Mouse (Mus musculus) embryo, embryonic 10 days (tissue): ENCODE measurements around the gene Plekhm3.

Source experiments
- DNase-seq: peaks from one replicate; pipeline ENCODE4 v3.0.0-alpha.2; 2015; ENCODE audit warnings: low spot score

The Plekhm3 gene

GRCm38 (mm10) chr1:64875712-64876111, 80.9 kb downstream of the Plekhm3 start:
- no peak for DNase-seq

DNA sequence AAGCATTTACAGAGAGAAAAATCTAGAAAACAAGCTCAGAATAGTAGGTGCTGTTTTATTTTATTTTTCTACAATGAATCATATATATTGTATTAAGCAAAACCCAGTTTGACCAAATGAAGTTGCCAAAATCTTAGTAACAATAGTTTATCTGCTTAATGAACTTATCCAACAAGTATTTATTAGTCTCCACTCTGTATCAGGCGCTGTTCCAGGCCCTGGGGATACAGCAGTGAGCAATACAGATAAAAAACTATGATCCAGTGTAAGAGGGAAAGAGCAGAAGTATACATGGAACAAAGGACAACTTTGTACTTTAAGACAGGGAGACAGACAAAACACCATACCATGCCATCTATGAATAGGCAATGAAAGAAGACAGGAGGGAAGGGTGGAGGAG, 81.5 kb downstream of the Plekhm3 start:
- no peak for DNase-seq

DNA sequence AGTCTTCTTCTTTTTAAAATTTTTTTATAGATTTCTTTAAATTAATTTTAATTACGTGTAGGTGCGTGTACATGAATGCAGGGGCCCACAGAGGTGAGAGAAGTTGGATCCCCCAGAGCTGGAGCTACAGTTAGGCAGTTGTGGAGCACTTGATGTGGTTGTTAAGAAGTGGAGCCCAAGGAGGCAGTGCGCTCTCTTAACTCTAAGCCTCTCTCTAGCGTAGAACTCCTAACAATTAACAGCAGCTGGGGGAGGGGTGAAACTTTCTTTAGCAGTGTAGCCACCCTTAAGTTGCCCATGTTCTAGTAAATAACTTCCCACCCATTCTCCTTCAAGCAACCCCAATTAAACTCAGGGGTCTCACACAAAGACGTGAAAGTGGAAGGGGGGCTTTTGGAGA, 84.7 kb downstream of the Plekhm3 start:
- no peak for DNase-seq

DNA sequence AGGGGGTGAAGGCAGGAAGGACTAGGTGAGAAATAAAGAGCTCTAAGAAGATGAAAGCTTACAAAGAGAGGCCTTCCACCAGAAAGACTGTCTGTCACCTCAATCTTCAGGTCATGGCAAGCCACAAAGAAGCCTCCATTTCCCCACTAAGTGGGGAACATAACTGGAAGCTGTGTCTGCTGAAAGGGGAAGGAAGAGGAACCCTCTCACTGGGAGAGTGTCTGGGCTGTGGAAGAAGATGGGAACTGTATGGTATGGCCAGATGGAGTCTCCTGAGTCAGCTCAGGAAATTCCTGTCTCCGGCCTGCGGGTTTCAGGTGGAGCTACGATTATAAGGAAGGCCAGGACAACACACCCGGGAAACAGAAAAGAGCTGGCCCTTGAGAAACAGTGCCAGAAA, 88.9 kb downstream of the Plekhm3 start:
- no peak for DNase-seq

- DNase-seq, result no peak
Observed at GRCm38 (mm10) chr1:64866140-64866539, 90.5 kb downstream of the Plekhm3 start.

DNA sequence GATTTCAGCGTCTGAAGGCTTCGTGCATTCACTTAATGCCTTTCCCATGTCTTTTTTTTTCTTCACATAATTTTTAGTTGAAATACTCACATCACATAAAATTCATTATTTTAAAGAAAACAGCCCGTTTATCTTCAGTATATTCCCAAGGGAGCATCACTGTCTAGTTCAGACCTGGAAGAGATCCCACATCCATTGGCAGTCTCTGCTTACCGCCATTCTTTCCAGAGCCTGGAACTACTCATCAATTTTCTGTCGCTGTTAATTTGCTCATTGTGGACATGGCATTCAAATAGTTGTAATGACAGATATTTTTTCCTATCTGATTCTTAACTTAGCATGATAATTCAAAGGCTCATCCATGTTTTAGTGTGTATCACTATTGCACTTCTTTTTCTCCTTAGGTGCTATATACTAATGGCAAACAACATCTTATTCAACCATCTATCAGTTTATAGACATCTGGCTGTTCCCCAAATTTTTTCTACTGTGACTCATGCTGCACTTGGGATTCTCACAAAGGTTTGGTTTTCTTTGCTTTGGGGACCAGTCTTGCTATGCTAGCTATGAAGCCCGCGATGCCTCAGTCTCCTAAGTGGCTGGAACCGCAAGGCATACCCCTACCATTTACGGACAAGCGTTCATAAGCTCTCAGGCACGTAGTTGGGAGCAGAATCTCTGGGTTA, 96.2 kb downstream of the Plekhm3 start:
- DNase-seq, result no peak

GRCm38 (mm10) chr1:64859826-64860225, 96.8 kb downstream of the Plekhm3 start:
- DNase-seq, result no peak

GRCm38 (mm10) chr1:64854835-64855234, 101.8 kb downstream of the Plekhm3 start:
- no peak for DNase-seq

GRCm38 (mm10) chr1:64853738-64854730, 102.6 kb downstream of the Plekhm3 start:
- peak; percentile 64 for DNase-seq

- no peak for DNase-seq
Observed at GRCm38 (mm10) chr1:64853244-64853643, 103.4 kb downstream of the Plekhm3 start.

DNA sequence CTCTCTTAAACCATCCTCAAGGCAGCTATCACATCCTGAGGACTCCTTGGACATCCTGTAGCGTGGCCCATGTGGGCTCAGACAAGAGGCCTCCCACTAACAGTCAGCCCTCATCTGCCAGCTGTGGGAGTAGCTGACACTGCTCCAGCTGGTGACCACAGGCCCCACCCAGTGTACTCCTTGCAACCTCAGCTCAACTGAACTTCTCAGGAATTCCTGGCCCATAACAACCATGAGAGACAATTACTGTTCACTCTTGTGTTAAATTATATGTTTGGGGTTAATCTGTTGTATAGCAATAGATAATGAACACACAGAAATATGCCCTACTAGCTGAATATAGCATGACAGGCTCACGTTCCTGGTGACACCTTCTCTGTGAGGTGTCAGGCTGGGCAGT, 104.4 kb downstream of the Plekhm3 start:
- DNase-seq, result no peak

DNA sequence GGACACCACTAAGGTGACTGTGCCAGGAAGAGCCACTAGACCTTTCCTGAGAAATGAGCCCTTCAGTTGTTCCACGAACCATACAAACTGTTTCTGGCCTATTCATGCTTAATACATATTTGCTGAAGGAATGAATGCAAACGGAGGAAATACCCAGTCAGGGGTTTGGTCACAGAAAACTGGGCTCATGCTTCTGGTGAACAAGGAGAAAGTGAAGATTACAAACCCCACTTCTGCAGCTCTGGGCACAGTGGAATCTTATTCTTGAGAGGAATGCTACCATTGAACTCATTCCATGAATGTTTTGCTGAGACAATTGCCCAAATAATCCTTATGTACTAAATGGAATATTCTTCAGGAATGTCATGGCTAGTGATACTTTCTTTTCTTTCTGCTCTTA, 106.3 kb downstream of the Plekhm3 start:
- DNase-seq, result no peak

- DNase-seq, result peak; percentile 59
Observed at GRCm38 (mm10) chr1:64848996-64849395, 107.6 kb downstream of the Plekhm3 start.

GRCm38 (mm10) chr1:64848081-64848480, 108.5 kb downstream of the Plekhm3 start:
- DNase-seq, result peak; percentile 23

GRCm38 (mm10) chr1:64847565-64847964, 109.1 kb downstream of the Plekhm3 start:
- no peak for DNase-seq

DNA sequence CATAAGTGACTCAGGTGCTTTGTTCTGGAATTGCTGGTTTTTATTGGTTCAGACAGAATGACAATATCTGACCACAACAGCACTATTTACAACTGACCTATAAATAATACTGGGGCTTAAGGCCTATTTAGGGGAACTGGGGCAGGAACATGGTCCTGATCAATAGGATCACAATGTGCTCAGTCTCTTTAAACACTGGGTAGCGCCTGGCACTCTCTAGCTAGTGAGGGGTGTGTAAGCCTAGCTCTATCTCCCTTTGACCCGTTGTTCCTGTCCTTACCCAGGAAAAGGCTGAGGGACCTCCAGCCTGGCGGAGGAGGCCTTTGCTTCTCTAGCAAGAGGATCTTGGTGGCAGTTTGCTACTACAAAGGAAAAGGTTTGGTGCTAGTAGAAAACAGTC, 111.6 kb downstream of the Plekhm3 start:
- no peak for DNase-seq

- no peak for DNase-seq
Observed at GRCm38 (mm10) chr1:64843900-64844616, 112.6 kb downstream of the Plekhm3 start.

DNA sequence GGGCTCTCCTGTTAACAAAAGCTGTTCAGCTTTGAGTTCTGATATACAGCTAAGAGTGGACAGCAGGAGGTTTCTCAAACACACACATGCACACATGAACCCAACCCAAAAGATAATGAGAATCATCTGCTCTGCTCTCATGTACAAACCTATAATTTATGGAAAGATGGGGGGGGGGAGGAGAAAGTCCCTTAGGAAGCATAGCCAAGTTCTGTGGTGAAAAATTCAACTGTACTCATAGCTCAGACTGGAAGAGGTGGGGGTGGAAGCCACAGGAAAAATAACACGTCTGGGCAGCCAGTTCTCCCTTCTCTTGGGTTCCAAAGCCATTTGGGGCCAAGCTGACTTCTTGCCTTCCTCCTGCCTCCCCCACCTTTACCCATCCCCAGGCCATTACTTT, 115.7 kb downstream of the Plekhm3 start:
- no peak for DNase-seq

DNA sequence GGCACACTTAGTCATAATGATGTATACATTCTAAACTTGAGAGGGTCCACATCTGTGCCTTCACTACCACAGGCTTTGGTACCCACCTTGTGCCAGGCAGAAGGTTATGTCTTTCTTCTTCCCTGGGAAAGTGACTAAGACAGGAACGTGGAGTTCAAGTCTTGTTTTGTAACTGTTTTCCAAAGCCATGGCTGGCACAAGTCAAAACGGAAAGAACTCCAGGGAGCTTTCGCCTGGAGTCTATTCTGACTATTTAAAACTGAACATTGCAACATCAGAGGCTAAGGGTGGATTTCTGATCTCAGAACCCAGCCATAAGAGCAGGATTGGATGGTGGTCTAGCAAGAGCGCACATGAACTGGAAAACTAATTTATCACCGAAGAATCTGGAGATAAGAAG, 120.0 kb downstream of the Plekhm3 start:
- no peak for DNase-seq

DNA sequence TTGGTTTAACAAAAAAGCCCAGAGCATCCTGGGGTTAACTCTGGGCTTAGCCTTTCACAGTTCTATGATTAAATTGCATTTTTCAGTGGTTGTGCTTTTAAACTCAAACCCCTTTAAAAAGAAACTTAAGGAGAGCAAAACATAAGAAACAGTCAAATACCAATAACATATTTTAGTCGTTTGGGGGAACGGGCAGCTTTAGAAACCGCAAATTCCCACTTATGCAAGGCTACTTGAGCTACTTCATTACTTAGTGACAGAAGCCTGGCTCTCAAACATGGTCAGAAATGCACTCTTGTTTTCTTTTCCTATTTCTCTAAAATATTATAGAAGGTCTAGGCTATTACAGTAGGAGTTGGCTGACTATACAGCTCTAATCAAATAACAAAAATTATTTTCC, 120.5 kb downstream of the Plekhm3 start:
- DNase-seq, result no peak

- DNase-seq, result no peak
Observed at GRCm38 (mm10) chr1:64831552-64831951, 125.1 kb downstream of the Plekhm3 start.

GRCm38 (mm10) chr1:64827434-64827833, 129.2 kb downstream of the Plekhm3 start:
- DNase-seq, result no peak
